Mouse (Mus musculus) neural tube, embryonic 12.5 days (tissue): ENCODE measurements around the gene Asf1b. TPM values are rescaled to one million over a fixed set of nuclear protein-coding genes. Genes with fewer than 3 reads are reported as not detected.

Experiments used
- ATAC-seq: fragments of 200-750 bp; cut with Nextera tagmentation; 2 replicates; pipeline ENCODE4 v1.8.0; 2017; ENCODE audit warnings: low read depth, mild to moderate bottlenecking, moderate TSS enrichment, moderate library complexity; ENCODE audit not compliant: low FRiP score
- H3K27ac ChIP-seq: fragments of 300-500 bp; sonication (generic); 2 replicates; pipeline ENCODE4 v1.5.1; 2016
- H3K27me3 ChIP-seq: fragments of 300-500 bp; sonication (generic); replicated peaks from 2 replicates; pipeline ENCODE4 v1.6.1; 2016; ENCODE audit warnings: mild to moderate bottlenecking
- H3K36me3 ChIP-seq: fragments of 300-500 bp; sonication (generic); 2 replicates; pipeline ENCODE4 v1.6.1; 2016; ENCODE audit warnings: mild to moderate bottlenecking
- H3K4me1 ChIP-seq: fragments of 300-500 bp; sonication (generic); 2 replicates; pipeline ENCODE4 v1.6.1; 2016
- H3K4me2 ChIP-seq: fragments of 300-500 bp; sonication (generic); replicated peaks from 2 replicates; pipeline ENCODE4 v1.6.1; 2016; ENCODE audit warnings: mild to moderate bottlenecking
- H3K4me3 ChIP-seq: fragments of 300-500 bp; sonication (generic); 2 replicates; pipeline ENCODE4 v1.5.1; 2016
- H3K9ac ChIP-seq: fragments of 300-500 bp; sonication (generic); 2 replicates; pipeline ENCODE4 v1.6.1; 2016; ENCODE audit warnings: mild to moderate bottlenecking
- H3K9me3 ChIP-seq: fragments of 300-500 bp; sonication (generic); 2 replicates; pipeline ENCODE4 v1.6.1; 2016; ENCODE audit warnings: mild to moderate bottlenecking
- WGBS: fragments of 180-500 bp; shearing (Covaris S2); methylation state at CpG from one replicate; pipeline ENCODE4 v1.1.7; 2016; 5-methylcytosine and 5-hydroxymethylcytosine counted together
- polyA plus RNA-seq: library from polyadenylated mRNA; unstranded; fragments of >200 nt; fragmentation: Nextera tagmentation; extraction: Ambion mirVana; gene quantifications from 2 replicates; pipeline ENCODE4 v1.2.1, GENCODE M21; 2016

Asf1b gene
- polyA plus RNA-seq: 37.1 and 41.6 TPM in 2 replicates

- Histone ChIP-seq H3K36me3 (no peaks in the 10 kb centered on the region), H3K4me3 (peak within 1 kb of the TSS; percentile 66), H3K4me1 (peaks cover 14% of the 10 kb centered on the region), H3K9me3 (no peaks in the 10 kb centered on the region), H3K9ac (peak within 1 kb of the TSS; percentile 62), H3K27me3 (no peaks in the 10 kb centered on the region), H3K27ac (no peak within 1 kb of the TSS), H3K4me2 (peak within 1 kb of the TSS; percentile 93)
- peak; percentile 100 for ATAC-seq
- under 1% methylated on average over 75 of the region's 75 CpGs for WGBS
Observed at GRCm38 (mm10) chr8:83955106-83955957, at the start of gene Asf1b, which contains the start of gene Gm10644. Gene Asf1b, plus strand, starts transcription at chr8:83955507. Gene Gm10644, minus strand, starts transcription at chr8:83955205.

GRCm38 (mm10) chr8:83908583-83908982, 46.7 kb upstream of the Asf1b start:
- 86% methylated on average over 6 of the region's 6 CpGs for WGBS
- no peaks in the 10 kb centered on the region for H3K9me3 ChIP-seq
- no peak overlapping the region for H3K4me2 ChIP-seq
- H3K36me3 ChIP-seq: 0 out of 2 replicates have a peak, but pooled peaks cover 3% of the 10 kb centered on the region
- no peak overlapping the region for H3K9ac ChIP-seq
- ATAC-seq: no peak
- no peaks in the 10 kb centered on the region for H3K27me3 ChIP-seq
- peaks cover 31% of the 10 kb centered on the region for H3K4me1 ChIP-seq
- no peak overlapping the region for H3K27ac ChIP-seq
- no peak overlapping the region for H3K4me3 ChIP-seq

- no peak overlapping the region for H3K27ac ChIP-seq
Observed at GRCm38 (mm10) chr8:83909311-83909710, 46.0 kb upstream of the Asf1b start.

GRCm38 (mm10) chr8:83911809-83912731, 43.2 kb upstream of the Asf1b start:
- Histone ChIP-seq H3K4me1 (peaks cover 18% of the 10 kb centered on the region), H3K4me3 (no peak overlapping the region), H3K36me3 (no peaks in the 10 kb centered on the region), H3K27ac (no peak overlapping the region), H3K4me2 (no peak overlapping the region), H3K9ac (no peak overlapping the region), H3K27me3 (no peaks in the 10 kb centered on the region), H3K9me3 (no peaks in the 10 kb centered on the region)
- ATAC-seq: no peak
- WGBS: 76% methylated on average over 5 of the region's 5 CpGs

More at GRCm38 (mm10) chr8:83909311-83909710, 46.0 kb upstream of the Asf1b start:
- Histone ChIP-seq H3K4me3 (no peak overlapping the region), H3K4me2 (no peak overlapping the region), H3K36me3 (0 out of 2 replicates have a peak, but pooled peaks cover 3% of the 10 kb centered on the region), H3K4me1 (peaks cover 23% of the 10 kb centered on the region), H3K27me3 (no peaks in the 10 kb centered on the region), H3K9ac (0 out of 2 replicates have a peak overlapping the region, but pooled peaks have one; percentile 44), H3K9me3 (no peaks in the 10 kb centered on the region)
- WGBS: 52% methylated on average over 8 of the region's 8 CpGs
- no peak for ATAC-seq

- no peak overlapping the region for H3K4me2 ChIP-seq
- no peak overlapping the region for H3K4me3 ChIP-seq
- no peaks in the 10 kb centered on the region for H3K27me3 ChIP-seq
- H3K9ac ChIP-seq: no peak overlapping the region
- no peaks in the 10 kb centered on the region for H3K9me3 ChIP-seq
- no peak for ATAC-seq
- WGBS: 91% methylated on average over 3 of the region's 3 CpGs
- H3K27ac ChIP-seq: no peak overlapping the region
- peaks cover 7% of the 10 kb centered on the region for H3K4me1 ChIP-seq
- peaks cover 7% of the 10 kb centered on the region for H3K36me3 ChIP-seq
Observed at GRCm38 (mm10) chr8:83914232-83914631, 41.1 kb upstream of the Asf1b start.

GRCm38 (mm10) chr8:83914860-83915259, 40.4 kb upstream of the Asf1b start:
- no peak for ATAC-seq

GRCm38 (mm10) chr8:83916015-83916414, 39.3 kb upstream of the Asf1b start:
- Histone ChIP-seq H3K4me3 (no peak overlapping the region), H3K9ac (no peak overlapping the region)

More at GRCm38 (mm10) chr8:83914860-83915259, 40.4 kb upstream of the Asf1b start:
- Histone ChIP-seq H3K4me2 (no peak overlapping the region), H3K27me3 (no peaks in the 10 kb centered on the region), H3K9ac (no peak overlapping the region), H3K9me3 (no peaks in the 10 kb centered on the region), H3K36me3 (peaks cover 13% of the 10 kb centered on the region), H3K27ac (no peak overlapping the region), H3K4me1 (peaks cover 2% of the 10 kb centered on the region; the same call in 1 of the 2 replicates), H3K4me3 (no peak overlapping the region)
- 73% methylated on average over 5 of the region's 5 CpGs for WGBS

GRCm38 (mm10) chr8:83917566-83917965, 37.7 kb upstream of the Asf1b start:
- H3K4me2 ChIP-seq: no peak overlapping the region
- 86% methylated on average over 6 of the region's 6 CpGs for WGBS
- H3K9ac ChIP-seq: no peak overlapping the region
- H3K27me3 ChIP-seq: no peaks in the 10 kb centered on the region
- no peak overlapping the region for H3K27ac ChIP-seq
- H3K36me3 ChIP-seq: peaks cover 31% of the 10 kb centered on the region
- no peaks in the 10 kb centered on the region for H3K9me3 ChIP-seq
- ATAC-seq: no peak
- H3K4me3 ChIP-seq: no peak overlapping the region
- no peaks in the 10 kb centered on the region for H3K4me1 ChIP-seq

More at GRCm38 (mm10) chr8:83916015-83916414, 39.3 kb upstream of the Asf1b start:
- 77% methylated on average over 5 of the region's 5 CpGs for WGBS
- H3K27me3 ChIP-seq: no peaks in the 10 kb centered on the region
- no peak overlapping the region for H3K27ac ChIP-seq
- H3K4me2 ChIP-seq: no peak overlapping the region
- H3K9me3 ChIP-seq: no peaks in the 10 kb centered on the region
- H3K4me1 ChIP-seq: no peaks in the 10 kb centered on the region
- peaks cover 20% of the 10 kb centered on the region for H3K36me3 ChIP-seq
- ATAC-seq: no peak

GRCm38 (mm10) chr8:83921558-83921957, 33.7 kb upstream of the Asf1b start:
- Histone ChIP-seq H3K4me1 (no peaks in the 10 kb centered on the region), H3K36me3 (peaks cover 61% of the 10 kb centered on the region), H3K9me3 (no peaks in the 10 kb centered on the region), H3K4me3 (no peak overlapping the region), H3K9ac (no peak overlapping the region), H3K27me3 (no peaks in the 10 kb centered on the region), H3K27ac (no peak overlapping the region), H3K4me2 (no peak overlapping the region)
- 73% methylated on average over 3 of the region's 3 CpGs for WGBS
- ATAC-seq: peak; percentile 26; the same call in 1 of the 2 replicates

GRCm38 (mm10) chr8:83922727-83923126, 32.6 kb upstream of the Asf1b start:
- no peak overlapping the region for H3K9ac ChIP-seq
- no peak overlapping the region for H3K27ac ChIP-seq
- H3K4me3 ChIP-seq: no peak overlapping the region
- no peaks in the 10 kb centered on the region for H3K4me1 ChIP-seq
- 89% methylated on average over 8 of the region's 8 CpGs for WGBS
- no peak overlapping the region for H3K4me2 ChIP-seq
- H3K9me3 ChIP-seq: no peaks in the 10 kb centered on the region
- peaks cover 66% of the 10 kb centered on the region for H3K36me3 ChIP-seq
- no peaks in the 10 kb centered on the region for H3K27me3 ChIP-seq
- no peak for ATAC-seq

- Histone ChIP-seq H3K9me3 (no peaks in the 10 kb centered on the region), H3K4me2 (no peak overlapping the region), H3K36me3 (peaks cover 74% of the 10 kb centered on the region), H3K27ac (no peak overlapping the region), H3K27me3 (no peaks in the 10 kb centered on the region), H3K4me3 (no peak overlapping the region), H3K9ac (no peak overlapping the region), H3K4me1 (no peaks in the 10 kb centered on the region)
- 91% methylated on average over 5 of the region's 5 CpGs for WGBS
- no peak for ATAC-seq
Observed at GRCm38 (mm10) chr8:83924585-83924984, 30.7 kb upstream of the Asf1b start.

- Histone ChIP-seq H3K4me1 (no peaks in the 10 kb centered on the region), H3K27me3 (no peaks in the 10 kb centered on the region), H3K27ac (no peak overlapping the region), H3K4me2 (no peak overlapping the region), H3K36me3 (peaks cover 79% of the 10 kb centered on the region), H3K4me3 (no peak overlapping the region), H3K9ac (no peak overlapping the region), H3K9me3 (no peaks in the 10 kb centered on the region)
- WGBS: 73% methylated on average over 7 of the region's 7 CpGs
- no peak for ATAC-seq
Observed at GRCm38 (mm10) chr8:83926266-83926665, 29.0 kb upstream of the Asf1b start.
